Mouse (Mus musculus): ENCODE measurements at regions not wholly inside any gene's neighbourhood (a gene's known extent, or its start where the extent isn't known, plus 50 kb on each side); places are given as distances from the start of the nearest gene placed in this dataset.

GRCm38 (mm10) chr2:139286446-139286845, 207.3 kb upstream of the Sptlc3 start:
- H3K4me1 ChIP-seq (ENCODE audit: insufficient read depth), result no peaks in the 10 kb centered on the region
- DNase-seq (no peak), ATAC-seq (ENCODE audit: insufficient read depth) (no peak)
- TF ChIP-seq CTCF (IDR thresholded peaks at IDR 0.05; ENCODE audit: low read depth), result no peak
- WGBS, result 55% methylated on average over 2 of the region's 2 CpGs
- H3K9ac ChIP-seq, result no peak overlapping the region
- no peaks in the 10 kb centered on the region for H3K9me3 ChIP-seq (ENCODE audit: low read depth, low read length)
- no peaks in the 10 kb centered on the region for H3K36me3 ChIP-seq (ENCODE audit: insufficient read depth)
- H3K4me3 ChIP-seq (ENCODE audit: low read depth, low read length), result no peak overlapping the region
- no peak overlapping the region for H3K4me2 ChIP-seq
- no peaks in the 10 kb centered on the region for H3K27me3 ChIP-seq (ENCODE audit: insufficient read depth, low read length)
- H3K27ac ChIP-seq (ENCODE audit: low read depth), result no peak overlapping the region

GRCm38 (mm10) chr2:139298541-139299152, 195.1 kb upstream of the Sptlc3 start:
- Histone ChIP-seq H3K9me3 (ENCODE audit: low read depth, low read length) (no peaks in the 10 kb centered on the region), H3K27ac (ENCODE audit: low read depth) (no peak overlapping the region), H3K4me1 (ENCODE audit: insufficient read depth) (no peaks in the 10 kb centered on the region), H3K4me2 (no peak overlapping the region), H3K27me3 (ENCODE audit: insufficient read depth, low read length) (no peaks in the 10 kb centered on the region), H3K4me3 (ENCODE audit: low read depth, low read length) (no peak overlapping the region), H3K36me3 (ENCODE audit: insufficient read depth) (no peaks in the 10 kb centered on the region), H3K9ac (no peak overlapping the region)
- 47% methylated on average over 6 of the region's 6 CpGs for WGBS
- ATAC-seq (ENCODE audit: insufficient read depth) (no peak), DNase-seq (peak; percentile 85)
- TF ChIP-seq CTCF (IDR thresholded peaks at IDR 0.05; ENCODE audit: low read depth), result no peak

DNA sequence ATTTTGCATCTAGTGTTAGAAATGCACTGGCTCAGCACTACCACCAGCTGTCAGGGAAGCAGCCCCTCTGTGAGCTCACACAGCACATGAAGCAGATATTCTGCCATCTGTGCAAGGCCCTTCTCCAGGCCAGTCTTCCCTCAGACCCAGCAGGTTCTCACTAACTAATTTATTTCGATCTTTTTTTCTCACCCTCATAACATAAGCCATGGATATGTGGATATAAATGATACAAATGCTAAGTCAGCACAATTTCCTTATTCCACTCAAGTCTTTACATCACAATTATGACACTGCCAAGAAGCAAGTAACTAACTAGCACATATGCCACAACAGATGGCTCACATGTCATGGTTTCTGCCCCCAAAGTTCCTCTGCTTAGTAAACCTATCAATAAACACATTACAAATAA, 182.3 kb upstream of the Sptlc3 start:
- H3K9ac ChIP-seq, result no peak overlapping the region
- H3K4me3 ChIP-seq (ENCODE audit: low read depth, low read length), result no peak overlapping the region
- DNase-seq (no peak), ATAC-seq (ENCODE audit: insufficient read depth) (no peak)
- no peak overlapping the region for H3K4me2 ChIP-seq
- no peaks in the 10 kb centered on the region for H3K4me1 ChIP-seq (ENCODE audit: insufficient read depth)
- WGBS, result 81% methylated on average over 1 of the region's 1 CpGs
- H3K9me3 ChIP-seq (ENCODE audit: low read depth, low read length), result no peaks in the 10 kb centered on the region
- no peaks in the 10 kb centered on the region for H3K36me3 ChIP-seq (ENCODE audit: insufficient read depth)
- H3K27ac ChIP-seq (ENCODE audit: low read depth), result no peak overlapping the region
- H3K27me3 ChIP-seq (ENCODE audit: insufficient read depth, low read length), result no peaks in the 10 kb centered on the region
- no peak for TF ChIP-seq CTCF (IDR thresholded peaks at IDR 0.05; ENCODE audit: low read depth)

DNA sequence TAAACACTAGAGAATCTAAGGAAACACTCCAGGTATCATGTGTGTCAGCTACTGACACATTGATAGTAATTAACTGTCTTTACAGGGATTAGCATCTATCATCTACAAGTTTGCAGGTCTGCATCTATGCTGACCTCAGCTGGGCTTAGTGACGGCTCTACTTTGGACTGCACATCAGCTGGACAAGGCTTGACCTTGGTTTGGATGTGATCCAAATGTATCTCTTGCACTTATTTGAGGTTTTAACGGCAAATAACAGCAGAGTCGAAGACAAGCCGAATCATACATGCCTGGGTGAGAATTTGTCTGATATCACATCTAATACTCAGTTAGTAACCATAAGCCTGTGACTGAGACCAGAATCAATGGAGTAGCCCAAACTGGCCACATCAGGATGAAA, 181.7 kb upstream of the Sptlc3 start:
- no peaks in the 10 kb centered on the region for H3K36me3 ChIP-seq (ENCODE audit: insufficient read depth)
- no peak overlapping the region for H3K27ac ChIP-seq (ENCODE audit: low read depth)
- DNase-seq, result peak; percentile 15
- ATAC-seq (ENCODE audit: insufficient read depth), result no peak
- no peaks in the 10 kb centered on the region for H3K27me3 ChIP-seq (ENCODE audit: insufficient read depth, low read length)
- no peaks in the 10 kb centered on the region for H3K9me3 ChIP-seq (ENCODE audit: low read depth, low read length)
- WGBS, result 51% methylated on average over 4 of the region's 4 CpGs
- H3K4me1 ChIP-seq (ENCODE audit: insufficient read depth), result no peaks in the 10 kb centered on the region
- H3K9ac ChIP-seq, result no peak overlapping the region
- H3K4me3 ChIP-seq (ENCODE audit: low read depth, low read length), result no peak overlapping the region
- H3K4me2 ChIP-seq, result no peak overlapping the region
- TF ChIP-seq CTCF (IDR thresholded peaks at IDR 0.05; ENCODE audit: low read depth), result no peak

DNA sequence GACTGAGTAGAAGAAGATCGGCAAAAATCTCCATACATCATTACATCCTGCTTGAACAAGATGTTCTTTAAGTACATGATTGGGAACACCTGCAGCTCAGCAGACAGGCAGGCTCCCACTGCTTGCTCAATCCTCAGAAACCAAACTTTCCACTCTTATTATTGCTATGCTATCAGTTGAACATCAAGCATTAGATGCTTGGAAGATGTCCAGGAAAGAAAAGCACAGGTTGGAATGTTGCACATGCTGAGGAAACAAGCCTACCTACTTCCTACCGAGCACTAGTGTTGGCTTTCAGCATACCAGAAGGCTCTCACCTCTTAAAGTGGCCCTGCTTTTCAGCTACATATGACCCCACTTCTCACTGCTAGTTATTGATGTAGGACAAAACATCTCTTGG, 171.2 kb upstream of the Sptlc3 start:
- no peaks in the 10 kb centered on the region for H3K27me3 ChIP-seq (ENCODE audit: insufficient read depth, low read length)
- no peaks in the 10 kb centered on the region for H3K36me3 ChIP-seq (ENCODE audit: insufficient read depth)
- no peaks in the 10 kb centered on the region for H3K4me1 ChIP-seq (ENCODE audit: insufficient read depth)
- H3K27ac ChIP-seq (ENCODE audit: low read depth), result no peak overlapping the region
- no peak for TF ChIP-seq CTCF (IDR thresholded peaks at IDR 0.05; ENCODE audit: low read depth)
- WGBS, result 46% methylated on average over 2 of the region's 2 CpGs
- DNase-seq (peak; percentile 49), ATAC-seq (ENCODE audit: insufficient read depth) (peak; percentile 89; the same call in 1 of the 2 replicates)
- H3K4me3 ChIP-seq (ENCODE audit: low read depth, low read length), result no peak overlapping the region
- H3K9ac ChIP-seq, result no peak overlapping the region
- H3K9me3 ChIP-seq (ENCODE audit: low read depth, low read length), result no peaks in the 10 kb centered on the region
- H3K4me2 ChIP-seq, result no peak overlapping the region

DNA sequence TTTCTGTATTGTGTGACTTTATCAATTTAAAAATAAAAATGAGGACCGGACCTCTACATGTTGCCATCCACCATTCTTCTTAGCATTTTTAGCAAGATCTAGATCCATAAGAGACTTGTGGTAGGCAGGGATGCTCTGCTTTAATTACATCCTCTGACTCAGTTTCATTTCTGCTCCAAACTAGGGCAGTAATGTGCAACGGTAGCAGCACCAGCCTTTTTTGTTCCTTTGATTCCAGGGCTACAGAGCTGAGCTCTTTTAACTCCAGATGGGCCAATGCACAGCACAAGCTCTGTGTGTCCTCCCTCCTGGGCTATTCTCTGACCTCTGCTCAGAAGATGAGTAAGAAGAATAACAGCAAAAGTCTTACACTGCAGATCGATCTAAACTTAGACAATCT, 168.2 kb upstream of the Sptlc3 start:
- no peak overlapping the region for H3K4me2 ChIP-seq
- WGBS, result 72% methylated on average over 3 of the region's 3 CpGs
- no peaks in the 10 kb centered on the region for H3K9me3 ChIP-seq (ENCODE audit: low read depth, low read length)
- TF ChIP-seq CTCF (IDR thresholded peaks at IDR 0.05; ENCODE audit: low read depth), result no peak
- no peaks in the 10 kb centered on the region for H3K27me3 ChIP-seq (ENCODE audit: insufficient read depth, low read length)
- ATAC-seq (ENCODE audit: insufficient read depth) (no peak), DNase-seq (no peak)
- H3K27ac ChIP-seq (ENCODE audit: low read depth), result no peak overlapping the region
- H3K9ac ChIP-seq, result no peak overlapping the region
- no peaks in the 10 kb centered on the region for H3K36me3 ChIP-seq (ENCODE audit: insufficient read depth)
- no peak overlapping the region for H3K4me3 ChIP-seq (ENCODE audit: low read depth, low read length)
- no peaks in the 10 kb centered on the region for H3K4me1 ChIP-seq (ENCODE audit: insufficient read depth)

GRCm38 (mm10) chr2:139334681-139335080, 159.0 kb upstream of the Sptlc3 start:
- WGBS, result 73% methylated on average over 1 of the region's 1 CpGs
- no peak for TF ChIP-seq CTCF (IDR thresholded peaks at IDR 0.05; ENCODE audit: low read depth)
- peak; percentile 35 for DNase-seq
- no peak overlapping the region for H3K4me2 ChIP-seq
- H3K4me3 ChIP-seq (ENCODE audit: low read depth, low read length), result no peak overlapping the region
- H3K36me3 ChIP-seq (ENCODE audit: insufficient read depth), result no peaks in the 10 kb centered on the region
- H3K27me3 ChIP-seq (ENCODE audit: insufficient read depth, low read length), result no peaks in the 10 kb centered on the region
- H3K9me3 ChIP-seq (ENCODE audit: low read depth, low read length), result no peaks in the 10 kb centered on the region
- peak; percentile 49; the same call in 1 of the 2 replicates for ATAC-seq (ENCODE audit: insufficient read depth)
- H3K4me1 ChIP-seq (ENCODE audit: insufficient read depth), result no peaks in the 10 kb centered on the region
- no peak overlapping the region; the same call in 1 of the 2 replicates for H3K27ac ChIP-seq (ENCODE audit: low read depth)
- H3K9ac ChIP-seq, result no peak overlapping the region

Data from lung, embryonic 14.5 days (tissue).